Mouse (Mus musculus) inflammation-experienced regulatory T-cells, adult 6 months (primary cell): Measurements from ENCODE around the gene 2610301B20Rik. TPM values are rescaled to one million over a fixed set of nuclear protein-coding genes. Genes with fewer than 3 reads are reported as not detected.
A peak's percentile ranks its signal among the peaks of the same experiment; 100 is the strongest.
"Not testable (repeated sequence)": the region's sequence is repeated elsewhere in the genome, so short reads cannot be mapped to it uniquely, and the experiment has no call there.

Experiments
- ATAC-seq: one replicate; pipeline ENCODE4 v1.8.0; 2017
- polyA plus RNA-seq, 3 experiments: library from polyadenylated mRNA; unstranded; fragments of 100-300 nt; shearing (Covaris generic); gene quantifications; one replicate each; pipeline ENCODE4 v1.2.1; 2017

2610301B20Rik gene
- polyA plus RNA-seq, 3 experiments from 2014 or later = 9.1 to 12.0 (median 11.0) TPM

- not testable (repeated sequence) for ATAC-seq
Observed at GRCm38 (mm10) chr4:10911417-10911816, 37.1 kb downstream of the 2610301B20Rik start.

DNA sequence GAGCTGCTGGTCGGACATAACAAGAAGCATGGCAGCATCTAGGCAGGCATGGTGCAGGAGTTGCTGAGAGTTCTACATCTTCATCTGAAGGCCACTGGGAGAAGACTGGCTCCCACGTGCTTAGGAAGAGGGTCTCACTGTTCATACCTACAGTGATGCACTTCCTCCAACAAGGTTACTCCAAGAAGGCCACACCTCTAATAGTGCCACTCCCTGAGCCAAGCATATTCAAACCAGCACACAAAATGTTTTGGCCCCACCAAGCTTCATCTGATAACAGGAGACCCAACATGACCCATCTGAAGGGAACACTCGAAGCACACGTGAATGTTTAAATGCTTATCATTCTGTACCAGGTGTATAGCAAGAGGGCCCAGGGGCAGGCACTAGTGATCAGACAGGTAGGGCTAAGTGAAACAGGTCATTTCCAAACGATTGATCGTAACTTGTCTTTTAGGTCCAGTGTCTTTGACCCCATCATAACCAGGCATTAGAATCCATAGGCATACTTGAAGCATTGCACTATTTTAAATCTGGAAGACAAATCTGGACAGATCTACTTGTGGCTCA, 37.7 kb downstream of the 2610301B20Rik start:
- no peak for ATAC-seq

- peak; percentile 98 for ATAC-seq
Observed at GRCm38 (mm10) chr4:10912611-10913301, 38.5 kb downstream of the 2610301B20Rik start.

DNA sequence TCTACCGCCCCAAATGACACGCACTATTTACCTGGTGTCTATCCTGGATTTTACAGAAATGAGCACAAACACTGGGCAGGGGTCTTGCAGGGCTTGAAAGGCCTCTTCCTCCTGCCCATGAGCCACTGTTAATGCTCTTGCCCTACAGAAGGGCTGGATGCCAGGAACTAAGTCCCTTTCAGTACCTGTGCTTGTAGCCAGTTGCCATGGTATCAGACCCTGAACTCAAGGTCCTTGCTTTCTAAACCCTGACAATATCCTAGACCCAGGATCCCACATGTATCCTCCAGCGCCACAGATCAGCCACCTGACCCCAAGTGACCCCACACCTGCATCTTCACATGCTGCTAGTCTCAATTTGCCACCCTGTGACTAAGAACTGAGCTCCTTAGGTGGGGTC, 39.1 kb downstream of the 2610301B20Rik start:
- ATAC-seq = no peak

DNA sequence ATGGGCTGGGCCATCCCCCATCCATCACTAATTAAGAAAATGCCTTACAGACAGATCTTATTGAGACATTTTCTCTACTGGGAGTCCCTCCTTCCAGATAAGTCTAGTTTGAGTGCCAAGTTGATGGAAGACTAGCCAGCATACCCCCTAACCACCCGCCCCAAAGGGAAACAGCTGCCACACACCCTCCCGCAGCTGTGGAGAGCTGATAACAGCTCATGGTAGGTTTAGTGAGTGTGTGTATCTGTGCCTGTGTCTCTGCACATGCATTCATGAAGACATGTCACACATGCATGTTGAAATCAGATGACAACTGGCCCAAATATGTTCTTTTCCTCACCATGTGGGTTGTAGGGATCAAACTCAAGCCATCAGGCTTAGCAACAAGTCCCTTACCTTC, 40.5 kb downstream of the 2610301B20Rik start:
- no peak for ATAC-seq

DNA sequence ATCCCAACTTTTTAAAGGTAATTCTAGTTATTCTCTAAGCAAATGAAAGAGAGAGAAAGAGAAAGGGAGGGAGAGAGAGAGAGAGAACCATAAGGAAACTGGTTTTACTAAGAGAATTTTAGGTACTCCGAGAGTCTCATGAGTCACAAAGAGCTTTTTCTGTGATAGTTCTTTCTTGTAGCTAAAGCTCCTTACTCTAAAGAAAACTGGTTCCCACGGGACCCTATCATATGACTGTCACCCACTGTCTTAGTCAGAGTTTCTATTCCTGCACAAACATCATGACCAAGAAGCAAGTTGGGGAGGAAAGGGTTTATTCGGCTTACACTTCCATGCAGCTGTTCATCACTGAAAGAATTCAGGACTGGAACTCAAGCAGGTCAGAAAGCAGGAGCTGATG, 41.0 kb downstream of the 2610301B20Rik start:
- ATAC-seq = no peak

DNA sequence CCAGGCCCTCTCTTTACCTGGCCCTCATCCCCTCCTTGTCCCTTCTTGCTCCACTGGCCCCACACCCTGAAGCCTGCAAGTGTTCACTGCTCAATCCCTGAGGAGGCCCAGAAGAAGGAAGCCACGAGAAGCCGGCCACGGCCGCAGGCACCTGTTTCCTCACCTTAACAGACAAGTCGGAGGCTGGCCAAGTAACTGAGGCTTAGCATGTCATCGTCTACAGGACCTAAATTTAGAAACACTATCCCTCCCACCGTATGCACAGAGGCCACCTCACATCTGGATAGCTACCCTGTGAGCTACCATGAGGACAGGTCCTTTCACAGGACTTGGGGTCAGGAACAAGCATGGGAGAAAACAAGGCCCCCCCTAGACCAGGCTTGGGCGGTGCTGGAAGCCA, 44.1 kb downstream of the 2610301B20Rik start:
- no peak for ATAC-seq

DNA sequence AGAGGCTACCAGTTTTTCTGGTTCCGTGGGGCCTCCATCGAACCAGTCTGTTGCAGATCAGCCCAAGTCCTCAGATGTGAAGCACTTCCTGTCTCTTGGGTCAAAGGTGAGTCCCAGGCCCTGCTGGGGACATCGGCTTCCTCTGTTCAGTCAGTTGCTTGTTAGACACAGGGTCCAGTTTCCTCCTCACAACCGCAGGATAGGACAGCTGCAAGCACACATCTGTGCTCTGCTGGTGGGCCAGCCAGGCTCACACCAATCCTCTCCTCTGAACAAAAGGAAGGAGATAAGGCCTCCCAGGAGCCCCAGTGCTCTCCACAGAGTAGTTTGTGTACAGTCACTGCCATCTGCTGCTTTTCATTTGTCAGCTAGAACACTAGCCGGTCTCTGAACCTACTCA, 44.8 kb downstream of the 2610301B20Rik start:
- ATAC-seq = peak; percentile 81

GRCm38 (mm10) chr4:10919530-10919929, 45.2 kb downstream of the 2610301B20Rik start:
- no peak for ATAC-seq

DNA sequence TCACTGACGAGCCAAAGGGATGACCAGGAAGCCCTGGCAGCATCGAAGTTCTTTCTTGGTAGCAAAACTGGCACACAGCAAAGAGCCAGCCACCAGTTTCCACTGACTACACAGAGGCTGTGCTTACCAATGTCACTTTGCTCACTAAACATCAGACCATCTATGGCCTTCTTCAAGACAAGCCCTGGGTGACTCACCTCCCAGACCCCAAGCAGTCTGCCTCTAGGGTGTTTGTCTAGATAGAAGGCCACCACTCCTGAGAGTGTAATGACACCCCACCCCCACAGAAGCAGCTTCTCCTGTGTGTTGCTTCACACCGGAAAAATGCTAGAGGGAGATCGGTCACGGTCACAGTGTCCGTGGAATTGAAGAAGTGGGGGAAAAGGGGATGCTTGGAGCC, 45.7 kb downstream of the 2610301B20Rik start:
- ATAC-seq = no peak

DNA sequence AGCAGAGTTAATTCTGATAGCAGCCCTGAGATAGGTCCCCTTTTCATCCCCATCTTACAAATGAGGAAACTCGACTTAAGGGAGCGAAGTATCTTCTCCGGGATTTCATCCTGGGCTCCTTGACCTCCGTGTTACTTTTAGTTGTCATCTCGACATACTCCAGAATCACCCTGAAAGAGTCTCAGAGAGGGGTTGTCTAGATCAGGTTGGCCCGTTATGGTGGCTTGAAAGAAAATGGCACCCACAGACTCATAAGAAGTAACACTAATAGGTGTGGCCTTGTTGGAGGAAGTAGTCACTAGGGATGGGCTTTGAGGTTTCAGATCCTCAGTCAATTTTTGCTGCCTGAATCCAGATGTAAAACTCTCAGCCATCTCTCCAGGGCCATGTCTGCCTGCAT, 46.3 kb downstream of the 2610301B20Rik start:
- ATAC-seq = no peak

DNA sequence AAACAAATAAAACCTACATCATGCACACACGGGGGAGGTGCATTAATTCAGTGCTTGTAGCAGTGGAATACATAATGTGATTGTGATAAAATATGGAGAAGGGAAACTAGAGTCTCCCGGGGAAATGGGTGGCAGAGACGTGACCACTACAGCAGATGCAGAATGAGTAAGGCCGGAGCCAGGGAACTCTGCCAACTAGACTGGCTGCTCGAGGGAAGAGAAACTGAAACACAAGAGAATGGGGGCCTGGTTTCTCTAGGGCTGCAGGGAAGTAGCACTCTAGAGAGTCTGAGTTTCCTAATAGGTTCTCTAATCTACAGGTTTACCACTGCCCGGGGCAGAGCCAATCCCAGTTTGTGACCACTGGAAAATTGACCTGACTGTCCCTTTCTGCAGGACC, 48.9 kb downstream of the 2610301B20Rik start:
- no peak for ATAC-seq

DNA sequence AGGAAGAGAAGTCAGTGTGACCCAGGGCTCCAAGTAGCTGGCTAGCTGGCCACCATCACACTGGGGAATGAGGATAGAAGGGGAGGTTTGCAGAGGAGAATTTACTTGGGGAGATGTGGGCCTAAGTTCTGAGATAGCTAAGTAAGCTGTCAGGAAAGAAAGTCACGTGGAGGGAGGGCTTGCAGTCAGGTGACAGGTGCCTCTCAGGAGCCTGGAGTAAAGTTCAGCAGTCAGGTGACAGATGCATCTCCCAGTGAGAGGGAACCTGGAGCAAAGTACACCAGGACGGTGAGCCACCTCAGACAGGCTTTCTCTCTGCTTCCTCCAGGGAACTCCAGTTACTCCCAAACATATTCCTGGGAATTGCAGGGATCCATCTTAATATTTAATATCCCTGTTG, 49.8 kb downstream of the 2610301B20Rik start:
- no peak for ATAC-seq

DNA sequence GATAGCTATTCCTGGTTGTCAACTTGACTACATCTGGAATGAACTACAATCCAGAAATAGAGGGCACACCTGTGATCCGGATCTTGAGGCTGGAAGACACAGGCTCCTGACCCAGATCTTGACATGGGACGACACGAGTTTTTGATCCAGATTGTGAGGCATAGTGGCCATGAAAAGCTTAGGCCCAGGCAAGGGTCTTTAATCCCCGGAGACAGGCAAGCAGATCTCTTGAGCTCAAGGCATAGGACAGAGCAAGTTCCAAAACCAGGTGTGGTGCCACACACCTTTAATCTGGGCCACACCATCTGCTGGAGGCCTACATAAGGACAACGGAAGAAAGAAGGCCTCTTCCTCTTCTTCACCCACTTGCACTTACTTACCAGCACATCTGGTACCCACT, 50.2 kb downstream of the 2610301B20Rik start:
- no peak for ATAC-seq

- no peak for ATAC-seq
Observed at GRCm38 (mm10) chr4:10926416-10926815, 52.1 kb downstream of the 2610301B20Rik start.

DNA sequence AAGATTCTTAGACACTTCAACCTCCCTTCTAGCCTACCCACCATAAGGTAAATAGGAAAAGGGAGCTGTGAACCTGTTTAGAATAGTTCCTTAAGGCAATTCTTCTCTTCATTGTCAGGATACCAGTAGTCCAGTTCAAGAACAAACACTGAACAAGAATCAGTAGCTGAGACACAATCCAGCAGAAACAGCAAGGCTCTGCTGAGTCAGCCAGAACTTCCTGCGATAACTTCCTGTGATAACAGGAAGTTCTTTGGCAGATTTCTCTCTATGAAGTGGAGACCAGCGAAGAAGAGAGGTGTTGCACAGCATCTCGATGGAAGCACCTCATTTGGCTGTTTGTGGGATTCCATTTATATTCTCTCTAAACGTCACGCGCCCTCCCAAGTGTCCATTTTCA, 53.9 kb downstream of the 2610301B20Rik start:
- ATAC-seq = no peak

DNA sequence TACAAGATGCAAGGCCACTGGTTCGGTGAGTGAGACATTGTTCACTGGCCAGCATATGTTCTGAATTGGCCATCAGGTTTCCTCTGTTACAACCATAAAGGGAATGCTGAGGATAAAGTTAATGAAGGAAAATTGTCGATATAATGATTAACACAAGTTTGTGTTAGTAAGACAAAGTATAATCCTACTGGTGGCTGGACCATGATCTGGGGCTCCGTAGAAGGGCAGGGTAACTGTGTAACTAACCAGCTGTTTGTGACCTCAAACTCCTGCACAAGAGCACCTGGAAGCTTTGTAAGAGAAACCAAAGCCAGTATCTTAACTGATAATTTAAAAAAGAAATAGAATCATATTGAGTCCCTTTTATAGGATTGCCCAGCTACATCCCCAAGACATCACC, 55.4 kb downstream of the 2610301B20Rik start:
- ATAC-seq = no peak

- no peak for ATAC-seq
Observed at GRCm38 (mm10) chr4:10931040-10931439, 56.7 kb downstream of the 2610301B20Rik start.

GRCm38 (mm10) chr4:10932091-10932745, 57.9 kb downstream of the 2610301B20Rik start:
- no peak for ATAC-seq

GRCm38 (mm10) chr4:10932782-10933181, 58.5 kb downstream of the 2610301B20Rik start:
- ATAC-seq = no peak

- ATAC-seq = no peak
Observed at GRCm38 (mm10) chr4:10936766-10937165, 62.5 kb downstream of the 2610301B20Rik start.
